Mouse (Mus musculus) layer of hippocampus, adult 9-10 months (tissue): ENCODE results near the gene Barx1.

Source experiments
- DNase-seq: peaks from one replicate; pipeline ENCODE4 v3.0.0; 2022; ENCODE audit warnings: low spot score

Barx1 gene

DNA sequence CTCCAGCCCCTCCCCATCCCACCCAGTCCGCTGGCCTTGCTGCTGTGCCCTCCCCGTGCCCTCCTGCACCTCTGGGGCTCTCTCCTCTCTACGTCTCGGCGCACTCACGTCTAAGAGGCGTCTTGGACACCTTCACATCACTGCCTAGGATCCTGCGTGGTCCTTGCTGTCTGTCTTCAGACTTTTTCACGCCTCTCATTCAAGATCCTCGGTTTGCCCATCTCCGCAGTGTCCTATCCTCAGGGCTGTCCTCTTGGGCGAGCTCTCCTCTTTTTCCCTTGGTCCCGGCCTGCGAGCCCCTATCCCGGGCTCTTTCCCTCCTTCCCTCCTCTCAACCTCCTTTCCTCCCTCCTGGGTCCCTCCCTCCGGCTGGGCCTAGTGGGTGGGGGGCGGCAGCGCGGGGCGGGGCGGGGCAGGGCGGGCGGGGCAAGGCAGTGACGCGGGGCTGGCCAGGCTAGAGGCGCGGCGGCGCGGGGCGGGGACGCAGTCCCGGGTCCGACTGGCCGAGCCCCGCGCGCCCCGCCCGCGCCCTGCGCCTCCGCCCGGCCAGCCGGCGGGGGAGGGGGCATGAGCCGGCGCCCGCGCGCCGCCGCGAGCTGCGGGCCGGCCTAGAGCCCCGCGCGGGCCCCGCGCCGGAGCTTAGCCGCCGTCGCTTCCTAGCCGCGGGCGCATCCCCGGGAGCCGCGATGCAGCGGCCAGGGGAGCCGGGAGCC, at the start of gene Barx1:
Gene Barx1 (plus strand): TSS at position 568 of the 713 bp plus-strand sequence.
- DNase-seq = no peak

DNA sequence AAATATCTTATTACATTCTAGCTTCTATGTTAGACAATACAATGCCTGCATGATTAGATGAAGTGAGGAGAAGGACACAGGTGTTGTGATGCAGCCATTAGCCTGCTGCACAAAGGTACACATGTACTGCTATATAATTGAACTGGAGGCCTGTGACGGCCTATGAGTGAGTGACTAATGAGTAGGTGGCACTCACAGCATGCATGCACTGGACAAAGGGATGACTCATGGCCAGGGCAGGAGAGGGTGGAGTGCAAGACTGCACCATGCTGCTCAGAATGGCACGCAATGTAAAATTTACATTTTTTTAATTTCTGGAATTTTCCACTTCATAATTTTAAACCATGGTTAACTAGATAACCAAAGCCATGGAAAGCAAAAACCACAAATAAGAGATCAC, 48.3 kb upstream of the Barx1 start:
- no peak for DNase-seq

DNA sequence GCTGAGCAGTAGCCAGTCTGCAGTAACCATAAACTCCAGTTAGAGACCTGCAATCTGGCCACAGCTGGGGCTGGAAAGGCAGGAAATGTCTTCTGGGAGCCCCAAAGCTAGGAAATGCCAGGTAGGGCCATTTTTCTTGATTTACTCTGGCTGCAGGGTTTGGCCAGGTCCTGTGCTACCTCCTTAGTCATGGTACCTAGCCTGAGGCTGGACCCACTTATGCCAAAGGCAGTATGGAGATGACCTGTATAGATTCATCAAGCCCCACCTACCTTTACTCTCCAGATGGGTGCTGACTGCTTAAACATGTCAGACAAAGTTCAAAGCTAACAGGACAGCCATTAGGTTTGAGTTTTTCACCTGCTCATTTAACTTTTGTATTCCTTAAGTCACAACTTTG, 45.0 kb upstream of the Barx1 start:
- DNase-seq = no peak

DNA sequence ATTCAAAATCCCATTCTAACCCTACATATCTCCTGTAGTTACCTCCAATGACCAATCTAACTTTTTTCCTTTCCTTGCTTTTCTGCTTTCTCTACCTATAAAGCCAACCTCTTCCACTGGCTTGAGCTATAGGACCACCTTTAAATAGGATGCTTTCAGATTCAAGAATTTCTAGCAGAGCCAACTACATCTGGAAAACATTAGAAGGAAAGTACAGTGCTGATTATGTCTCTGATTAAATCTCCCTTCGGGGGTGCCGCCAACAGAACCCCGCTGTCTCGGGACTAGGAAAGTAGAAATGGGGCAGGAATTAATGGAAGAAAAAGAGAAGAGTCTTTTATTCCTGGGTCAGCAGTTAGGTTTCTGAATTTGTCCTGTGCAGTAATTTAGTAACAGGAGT, 43.9 kb upstream of the Barx1 start:
- DNase-seq = no peak

DNA sequence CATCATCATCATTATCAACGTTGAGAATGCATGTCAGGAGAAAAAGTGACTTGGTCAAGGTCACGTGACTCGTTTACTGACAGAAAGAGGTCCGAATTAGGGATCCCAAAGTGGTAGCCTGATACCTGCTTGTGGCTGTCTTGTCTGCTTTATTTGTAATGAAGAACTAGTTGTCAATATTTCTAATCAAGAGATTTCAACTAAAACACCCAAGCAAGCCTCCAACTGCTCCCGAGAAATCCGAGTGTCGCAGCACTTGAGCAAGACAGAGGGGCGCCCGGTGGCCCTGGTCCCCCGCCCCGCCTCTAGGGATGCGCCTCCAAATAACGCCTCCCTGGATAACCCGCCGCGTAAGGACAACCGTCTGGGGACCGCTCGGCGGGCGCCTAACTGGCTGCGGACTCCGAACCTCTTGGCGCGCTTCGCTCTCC, 37.8 kb upstream of the Barx1 start:
- DNase-seq = no peak

DNA sequence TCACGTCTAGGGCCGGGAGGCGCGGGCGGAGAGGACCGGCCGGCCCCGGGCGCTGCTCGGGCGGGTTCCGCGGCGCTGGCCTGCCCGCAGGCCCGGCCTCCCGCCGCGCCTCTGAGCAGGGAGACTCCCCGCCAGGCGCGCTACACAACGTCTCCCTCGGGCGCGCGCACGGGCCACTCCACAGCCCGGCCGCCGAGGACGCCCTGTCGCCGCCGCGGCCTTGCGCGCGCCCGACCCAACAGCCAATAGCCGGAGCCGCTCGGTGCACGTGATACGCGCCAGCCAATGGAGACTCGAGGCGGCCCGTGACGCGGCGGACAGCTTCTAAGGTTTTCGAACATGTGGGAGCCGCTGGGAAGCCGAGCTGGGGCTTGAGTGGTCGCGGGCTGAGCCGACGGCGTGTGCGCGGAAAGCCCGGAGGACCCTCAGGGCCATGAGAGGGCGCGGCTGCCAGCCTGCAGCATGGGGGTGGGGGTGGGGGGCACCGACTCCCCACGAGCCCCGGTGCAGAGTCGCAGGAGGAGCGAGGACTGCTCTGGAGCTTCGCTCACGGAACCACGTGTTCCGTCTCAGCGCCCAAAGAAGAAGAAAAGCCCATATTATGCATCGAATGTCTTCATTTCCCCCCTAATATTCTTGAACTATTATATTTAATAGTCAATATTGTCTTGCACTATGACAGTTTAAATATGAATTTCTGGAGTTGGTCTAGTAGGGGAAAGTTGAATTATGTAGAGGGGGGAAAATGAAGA, 37.2 kb upstream of the Barx1 start, which contains the start of gene Ptpdc1:
Gene Ptpdc1 (minus strand): TSS at position 232 of the 752 bp plus-strand sequence.
- DNase-seq = peak; percentile 93

DNA sequence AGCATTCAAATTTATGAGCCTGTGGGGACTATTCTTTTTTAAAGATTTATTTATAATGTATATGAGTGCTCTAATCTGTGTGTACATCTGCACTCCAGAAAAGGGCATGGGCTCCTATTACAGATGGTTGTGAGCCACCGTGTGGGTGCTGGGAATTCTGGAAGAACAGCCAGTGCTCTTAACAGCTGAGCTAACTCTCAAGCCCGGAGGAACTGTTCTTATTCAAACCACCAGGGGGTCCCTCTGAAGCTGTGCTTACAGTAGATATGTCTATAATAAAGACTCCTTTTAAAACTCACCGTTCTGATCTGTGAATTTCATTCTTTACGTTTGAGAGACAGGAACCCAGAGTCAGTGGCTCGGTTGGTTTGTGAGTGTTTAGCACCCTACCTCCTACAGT, 31.1 kb upstream of the Barx1 start:
- no peak for DNase-seq

DNA sequence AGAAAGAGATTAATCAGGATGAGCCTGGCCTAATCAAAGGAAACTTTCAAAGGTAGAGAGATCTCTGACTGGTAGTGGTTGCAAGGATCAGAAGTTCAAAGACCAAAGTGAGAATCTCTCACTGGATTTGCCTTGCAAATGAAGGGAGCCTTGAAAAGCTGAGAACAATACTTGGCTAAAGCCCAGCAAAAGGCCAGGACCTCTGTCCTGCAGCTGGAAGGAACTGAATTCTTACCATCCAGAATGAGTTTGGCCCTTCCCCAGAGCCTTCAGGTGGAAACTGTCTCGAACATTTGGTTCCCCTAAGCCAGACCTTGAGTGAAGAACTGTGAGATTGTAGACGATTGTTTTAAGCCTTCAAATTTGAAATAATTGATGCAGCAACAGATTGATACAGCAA, 25.1 kb upstream of the Barx1 start:
- DNase-seq = no peak

DNA sequence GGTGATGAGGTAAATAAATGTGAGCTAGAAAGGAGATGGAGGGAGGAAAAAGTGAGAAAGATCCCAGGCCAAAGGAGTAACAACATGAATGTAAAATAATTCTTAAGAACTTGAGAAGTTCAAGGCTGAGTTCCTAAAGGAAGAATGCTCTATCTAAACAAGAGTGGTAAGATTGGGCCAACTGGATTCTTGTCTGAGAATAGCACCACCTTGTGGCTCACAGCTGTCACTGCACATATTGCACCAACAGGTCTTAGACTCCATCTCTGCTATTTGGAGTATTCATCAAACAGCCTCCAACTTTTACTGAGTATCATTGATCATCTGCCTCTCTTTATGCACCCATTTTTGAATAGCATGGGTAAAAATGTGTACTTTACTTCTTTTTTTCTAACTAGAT, 23.2 kb upstream of the Barx1 start:
- DNase-seq = peak; percentile 61

DNA sequence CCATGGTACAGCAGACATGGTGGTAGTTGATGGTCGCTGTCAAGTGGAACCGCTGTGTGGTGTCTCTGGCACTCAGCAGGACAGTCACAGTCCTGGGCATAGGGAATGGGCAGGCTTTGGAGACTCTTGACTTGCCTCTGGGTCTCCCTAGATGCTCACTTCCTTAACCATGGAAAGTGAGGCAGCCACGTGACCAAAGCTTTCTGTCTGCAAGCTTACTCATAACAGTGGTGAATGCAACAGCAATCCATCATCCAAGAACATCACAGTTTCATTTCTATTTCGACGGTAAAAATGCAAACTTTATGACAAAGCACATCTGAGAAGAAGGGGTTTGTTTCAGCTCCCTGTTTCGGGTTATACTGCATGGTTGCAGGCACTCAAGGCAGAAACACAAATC, 19.7 kb upstream of the Barx1 start:
- DNase-seq = no peak

DNA sequence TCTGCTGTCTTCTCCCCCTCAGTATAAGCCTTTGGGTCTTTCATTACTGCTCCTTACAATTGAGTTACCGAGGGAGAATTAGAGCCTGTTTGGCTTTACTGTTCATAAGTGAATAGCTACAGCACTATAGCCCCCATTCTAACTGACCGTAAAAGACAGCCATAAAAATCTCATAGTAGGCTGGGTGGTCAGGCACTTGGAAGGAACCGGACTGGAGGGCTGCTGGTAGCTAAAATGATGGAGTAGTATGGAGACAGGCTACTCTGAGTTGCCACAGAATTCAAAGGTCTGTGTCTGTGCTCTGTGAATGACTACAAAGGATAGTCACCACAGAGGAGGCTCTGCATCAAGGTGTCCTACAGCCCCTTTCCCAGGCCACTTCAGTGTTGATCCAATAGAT, 18.8 kb upstream of the Barx1 start:
- DNase-seq = no peak

DNA sequence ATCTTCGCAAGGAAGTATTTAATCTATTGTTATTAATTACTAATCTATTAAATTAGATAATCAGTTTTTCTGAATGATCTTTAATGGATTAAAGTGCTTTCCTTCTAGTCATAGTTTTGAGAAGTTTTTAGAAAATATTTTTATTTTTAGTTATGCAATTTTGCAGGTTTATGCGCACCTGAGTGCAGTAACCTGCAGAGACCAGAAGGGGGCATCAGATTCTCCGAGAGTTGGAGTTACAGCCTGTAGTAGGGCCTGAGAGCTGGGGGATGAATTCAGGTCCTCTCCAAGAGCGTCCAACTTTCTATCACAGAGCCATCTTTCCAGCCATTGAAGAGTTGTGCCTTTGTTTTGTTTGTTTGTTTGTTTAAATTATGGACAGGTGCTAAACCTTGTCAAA, 16.1 kb upstream of the Barx1 start:
- DNase-seq = no peak

DNA sequence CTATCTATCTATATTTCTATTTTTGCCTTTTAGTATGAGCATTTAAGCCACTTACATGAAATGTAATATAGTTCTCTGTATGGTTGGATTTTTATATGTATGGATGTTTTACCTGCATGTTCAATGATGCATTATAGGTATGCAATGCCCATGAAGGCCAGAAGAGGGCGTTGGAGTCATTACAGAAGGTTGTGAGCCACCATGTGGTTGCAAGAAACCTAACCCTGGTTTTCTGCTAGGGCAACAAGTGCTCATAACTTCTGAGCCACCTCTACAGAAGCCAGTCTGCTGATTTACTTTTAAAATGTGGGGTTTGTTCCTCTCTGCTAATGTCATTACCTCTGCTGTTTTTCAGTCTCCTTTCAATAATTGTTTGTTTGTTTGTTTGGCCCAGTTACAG, 12.2 kb upstream of the Barx1 start:
- DNase-seq = no peak

DNA sequence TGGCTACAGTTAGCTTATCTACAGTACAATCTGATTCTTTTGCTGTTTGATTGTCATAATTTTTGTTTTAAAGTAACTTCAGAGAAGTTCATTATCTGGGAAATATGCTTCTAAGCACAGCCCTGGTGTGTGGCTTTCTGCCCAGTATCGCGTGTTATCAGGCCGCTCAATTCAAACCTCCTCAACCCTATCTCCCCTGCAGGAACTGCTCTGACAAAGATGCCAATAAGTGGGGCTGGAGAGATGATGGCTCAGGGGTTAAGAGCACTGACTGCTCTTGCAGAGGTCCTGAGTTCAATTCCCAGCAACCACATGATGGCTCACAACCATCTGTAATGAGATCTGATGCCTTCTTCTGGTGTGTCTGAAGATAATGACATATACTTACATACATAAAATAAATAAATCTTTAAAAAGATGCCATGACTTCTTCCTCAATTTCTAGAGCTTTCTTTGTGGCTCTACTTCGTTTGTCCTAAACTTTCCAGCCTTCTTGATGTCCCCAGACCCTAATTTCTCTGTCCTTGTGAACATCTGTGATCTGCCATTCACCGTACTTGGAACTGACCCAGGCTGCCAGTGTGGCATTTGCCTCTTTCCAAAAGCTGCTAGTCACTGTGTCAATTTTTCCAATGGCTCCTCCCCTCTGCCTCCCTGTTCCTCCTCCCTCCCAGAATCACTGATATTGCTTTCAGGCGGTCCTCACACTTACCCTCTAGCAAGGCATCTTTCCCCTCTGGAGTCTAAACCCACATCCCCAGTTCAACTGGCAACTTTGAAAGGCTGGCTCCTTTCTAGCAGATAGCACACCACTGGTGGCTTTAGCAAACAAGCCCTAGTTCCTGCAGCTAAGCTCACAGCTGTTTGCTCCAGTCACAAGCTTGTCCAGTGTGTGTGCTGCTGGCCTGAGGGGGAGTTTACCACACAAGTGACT, 11.4 kb upstream of the Barx1 start:
- no peak for DNase-seq

DNA sequence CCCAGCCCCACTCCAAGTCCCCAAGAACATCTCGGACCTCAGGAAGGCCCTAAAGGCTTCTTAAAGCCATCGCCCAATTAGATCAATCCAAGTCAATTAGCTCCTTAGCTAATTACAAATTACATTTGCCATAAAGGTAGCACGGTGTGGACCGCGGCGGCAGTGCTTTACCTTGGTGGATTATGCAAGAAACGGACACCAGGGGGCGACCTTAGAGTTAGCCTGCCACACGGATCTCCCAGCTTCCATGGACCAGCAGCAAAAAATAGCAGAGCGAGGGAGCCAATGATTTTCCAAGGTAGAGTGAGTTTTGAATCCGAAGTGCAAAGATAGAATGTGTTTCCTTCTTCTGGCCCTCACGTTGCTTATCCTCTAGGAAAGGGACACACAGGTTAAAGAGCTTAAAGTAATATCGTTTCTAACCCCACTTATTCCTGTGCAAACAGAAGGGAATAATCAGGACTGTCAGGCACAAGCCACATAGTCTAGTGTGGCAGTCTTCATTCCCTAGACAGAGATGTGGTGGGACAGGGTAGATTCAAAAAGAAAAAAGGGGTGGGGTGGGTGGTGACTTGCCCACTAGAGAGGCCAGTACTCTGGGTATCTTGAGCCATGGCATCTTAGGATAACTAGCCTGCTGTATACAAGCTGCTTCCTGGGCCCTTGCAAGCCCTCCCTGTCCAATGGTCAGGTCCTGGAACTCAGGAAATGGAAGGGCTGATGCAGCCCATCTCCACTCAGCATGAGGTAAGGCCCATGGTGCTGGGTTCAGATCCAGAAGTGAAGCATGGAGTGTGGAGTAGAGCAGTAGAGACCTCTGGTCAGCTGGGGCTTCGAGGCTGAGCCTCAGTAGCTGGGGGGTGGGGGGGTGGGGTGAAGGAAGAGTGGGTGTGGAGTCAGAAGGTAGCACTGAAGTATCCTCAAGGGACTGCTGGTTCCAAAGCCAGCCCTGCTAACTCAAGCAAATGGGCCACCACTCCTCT, 8.7 kb upstream of the Barx1 start:
- DNase-seq = peak; percentile 44

DNA sequence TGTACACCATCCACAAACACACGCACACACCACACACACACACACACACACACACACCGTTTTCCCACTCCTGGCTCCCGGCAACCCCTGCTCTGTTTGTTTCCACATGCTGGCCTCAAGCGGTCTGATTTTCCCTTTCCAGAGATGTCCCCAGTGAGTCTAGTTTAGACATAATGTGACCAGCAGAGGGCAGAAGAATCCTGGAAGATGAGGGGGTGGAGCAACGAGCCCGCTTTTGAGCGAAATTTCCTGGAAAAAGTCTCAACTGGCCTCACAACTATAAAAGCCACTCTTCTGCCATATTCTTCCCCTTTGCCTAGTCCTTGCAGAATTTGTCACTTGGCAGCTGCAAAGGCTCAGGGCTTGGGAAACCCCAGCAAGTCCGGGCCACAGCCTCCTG, 7.2 kb upstream of the Barx1 start:
- DNase-seq = peak; percentile 36

DNA sequence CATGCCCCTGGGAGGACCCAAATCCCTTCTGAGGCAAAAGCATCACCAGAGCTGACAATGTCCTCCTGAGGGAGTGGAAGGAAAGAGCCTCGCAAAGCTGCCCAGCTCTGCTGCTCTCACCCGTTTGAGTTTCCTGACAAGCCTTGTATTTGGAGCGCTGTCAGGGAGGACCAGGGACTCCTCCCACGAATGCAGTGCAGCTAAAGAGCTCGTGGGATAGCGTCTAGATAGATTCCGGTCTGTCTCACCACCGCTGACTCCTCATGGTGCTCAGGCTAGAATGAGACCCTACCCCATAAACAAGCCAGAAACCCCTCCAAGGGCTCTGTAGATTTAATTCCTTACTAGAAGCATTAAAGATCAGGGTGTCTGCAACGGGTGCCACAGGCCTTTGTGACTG, 5.0 kb upstream of the Barx1 start:
- DNase-seq = no peak

DNA sequence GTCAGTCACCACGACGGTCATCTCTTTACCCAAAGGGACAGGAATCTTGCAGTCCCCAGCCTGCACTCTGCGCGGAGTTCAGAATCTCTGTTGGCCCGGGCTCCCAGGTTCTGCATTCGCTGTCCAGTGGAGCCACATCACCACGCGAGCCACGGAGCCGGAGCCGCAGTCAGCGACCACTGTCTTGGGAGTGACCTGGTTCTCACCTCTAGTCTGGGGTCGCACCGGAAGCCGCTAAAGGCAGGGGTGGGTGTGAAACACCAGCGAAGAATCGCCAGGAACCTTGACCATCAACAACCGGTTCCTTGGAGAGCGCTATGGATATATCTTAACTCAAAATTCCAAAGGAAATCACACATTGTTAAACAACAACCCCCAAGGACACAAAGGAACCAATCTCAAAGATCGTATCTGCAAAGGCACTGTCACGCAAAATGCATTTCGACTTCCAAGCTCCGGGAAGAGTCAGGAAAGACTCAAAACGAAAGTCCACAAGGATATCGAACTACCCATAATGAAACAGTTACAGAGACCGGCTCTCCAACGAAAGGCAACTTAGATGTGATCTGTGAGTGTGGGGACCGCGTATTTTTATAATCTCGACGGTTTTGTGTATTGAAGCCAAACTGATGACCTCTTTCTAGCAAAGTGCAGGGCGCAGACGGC, 4.1 kb upstream of the Barx1 start:
- DNase-seq = no peak

DNA sequence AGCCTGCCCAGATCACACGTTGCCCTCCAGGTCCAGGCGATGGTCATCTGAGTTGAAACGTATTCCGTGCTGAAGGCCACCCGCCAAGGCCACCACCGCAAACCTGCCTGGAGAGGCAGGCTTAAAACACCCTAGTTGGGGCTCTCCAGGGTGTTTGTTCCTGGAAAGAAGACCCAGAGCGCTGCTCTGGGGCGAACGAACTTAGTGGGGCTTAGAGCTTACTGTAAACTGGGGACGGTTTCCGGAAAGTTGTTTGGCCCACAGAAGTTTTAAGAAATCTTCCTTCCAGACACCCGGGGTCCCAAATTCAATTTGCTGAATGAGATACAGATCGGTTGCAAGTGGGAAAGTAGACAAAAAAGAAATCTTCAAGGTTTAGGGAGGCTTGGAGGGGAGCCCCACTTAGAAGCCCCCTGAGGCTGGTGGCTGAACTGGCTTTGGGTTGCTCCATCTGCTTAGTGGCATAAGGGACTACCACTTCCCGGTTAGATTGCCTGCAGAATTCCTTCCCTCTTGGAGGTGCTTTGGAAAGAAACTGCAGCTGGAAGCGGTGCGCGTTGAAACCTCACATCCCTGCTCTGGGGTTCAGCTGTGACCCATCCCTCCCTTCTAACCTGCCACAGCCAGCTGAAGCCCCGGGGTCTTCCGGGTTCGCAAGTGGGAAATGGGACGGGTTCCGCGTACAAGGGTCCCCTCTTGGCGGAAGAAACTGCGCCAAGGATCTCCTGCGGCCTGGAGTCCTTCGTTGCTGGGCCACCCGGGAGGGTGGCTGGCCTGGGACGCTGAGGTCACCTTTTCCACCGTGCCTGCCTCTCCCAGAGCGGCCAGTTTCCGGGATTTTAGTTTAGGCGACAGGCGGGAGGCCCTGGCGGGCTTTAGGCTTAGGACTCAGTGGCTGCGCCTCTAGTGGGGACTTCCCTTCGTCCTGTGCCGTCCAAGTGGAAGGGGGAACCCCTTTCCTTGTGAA, 3.3 kb upstream of the Barx1 start:
- DNase-seq = no peak
